Mouse (Mus musculus): ENCODE results near the gene Enpp3. TPM values are rescaled to one million over a fixed set of nuclear protein-coding genes. Genes with fewer than 3 reads are reported as not detected.

Enpp3 gene
- total and polyA plus RNA-seq, 3 experiments = 0.04 to 0.24 (median 0.08) TPM

- no peak overlapping the region for H3K4me3 ChIP-seq (replicated peaks in 1 of 3; ENCODE audit: low read depth in 2 of 3, low read length in 2 of 3, poor library complexity in 1 of 3)
- no peaks in the 10 kb centered on the region for H3K4me1 ChIP-seq (ENCODE audit: control insufficient read depth in 1 of 2, insufficient read depth in 2 of 2)
- no peaks in the 10 kb centered on the region for H3K27me3 ChIP-seq (replicated peaks)
- no peak for DNase-seq (ENCODE audit: extremely low read depth)
- no peak overlapping the region for H3K4me2 ChIP-seq (ENCODE audit: insufficient read depth, low read depth, poor library complexity, severe bottlenecking)
- dilution Hi-C loops (cut with MboI; ENCODE audit: extremely low pct_ligation_motif_present, extremely low pct_unique_long_range_greater_than_20kb, low sequenced_read_pairs) (no loop called here), in situ Hi-C loops (cut with MboI; ENCODE audit: low pct_ligation_motif_present, low pct_unique_long_range_greater_than_20kb, low sequenced_read_pairs) (no loop called here)
- no peaks in the 10 kb centered on the region for H3K9me3 ChIP-seq (replicated peaks; ENCODE audit: low read length)
- H3K9ac ChIP-seq (ENCODE audit: insufficient read depth, low read depth) = no peak overlapping the region
- H3K36me3 ChIP-seq (replicated peaks in 1 of 2; ENCODE audit: control insufficient read depth in 1 of 2, insufficient read depth in 1 of 2, low read length in 1 of 2) = no peaks in the 10 kb centered on the region
- TF ChIP-seq MAZ (IDR thresholded peaks at IDR 0.05; ENCODE audit: low read depth, low read length) = no peak
- no peak for TF ChIP-seq RCOR1 (conservative IDR thresholded peaks at IDR 0.05; ENCODE audit: low read depth, low read length)
- TF ChIP-seq MYC (IDR thresholded peaks at IDR 0.05; ENCODE audit: low read depth, low read length) = no peak
- no peak for TF ChIP-seq KAT2A (IDR thresholded peaks at IDR 0.05; ENCODE audit: insufficient replicate concordance, low read length)
- no peak for TF ChIP-seq MAX (IDR thresholded peaks at IDR 0.05; ENCODE audit: low read length)
- no peak for TF ChIP-seq POLR2A (IDR thresholded peaks at IDR 0.05; ENCODE audit: low read depth, low read length)
- no peak for TF ChIP-seq GABPA (IDR thresholded peaks at IDR 0.05; ENCODE audit: insufficient replicate concordance, low read depth, low read length)
- no peak for TF ChIP-seq ZNF384 (IDR thresholded peaks at IDR 0.05; ENCODE audit: low read depth, low read length)
- TF ChIP-seq USF2 (conservative IDR thresholded peaks at IDR 0.05; ENCODE audit: low read depth, low read length) = no peak
- TF ChIP-seq ETS1 (conservative IDR thresholded peaks at IDR 0.05; ENCODE audit: low read depth, low read length) = no peak
- TF ChIP-seq SMC3 (IDR thresholded peaks at IDR 0.05; ENCODE audit: low read depth, low read length) = no peak
- no peak for TF ChIP-seq NELFE (IDR thresholded peaks at IDR 0.05; ENCODE audit: low read depth, low read length)
- H3K79me2 ChIP-seq (replicated peaks; ENCODE audit: control insufficient read depth, extremely low read depth, insufficient read depth, poor library complexity, severe bottlenecking) = no peaks in the 10 kb centered on the region
- no peak overlapping the region for H3K27ac ChIP-seq (ENCODE audit: insufficient read depth, low read depth)
Observed at GRCm38 (mm10) chr10:24769496-24769895, 73.1 kb downstream of the Enpp3 start.

- H3K4me1 ChIP-seq (ENCODE audit: control insufficient read depth in 1 of 2, insufficient read depth in 2 of 2) = peaks cover 5 to 9% of the 10 kb centered on the region in 2 experiments
- DNase-seq (ENCODE audit: extremely low read depth) = no peak
- no peaks in the 10 kb centered on the region for H3K27me3 ChIP-seq (replicated peaks)
- dilution Hi-C loops (cut with MboI; ENCODE audit: extremely low pct_ligation_motif_present, extremely low pct_unique_long_range_greater_than_20kb, low sequenced_read_pairs) = no loop called here
- in situ Hi-C loops (cut with MboI; ENCODE audit: low pct_ligation_motif_present, low pct_unique_long_range_greater_than_20kb, low sequenced_read_pairs) = no loop called here
- TF ChIP-seq JUN (IDR thresholded peaks at IDR 0.05; ENCODE audit: insufficient read depth, low read depth, low read length) (no peak), NELFE (IDR thresholded peaks at IDR 0.05; ENCODE audit: low read depth, low read length) (no peak), JUND (conservative IDR thresholded peaks at IDR 0.05; ENCODE audit: low read depth, low read length) (no peak), POLR2A (IDR thresholded peaks at IDR 0.05; ENCODE audit: low read depth, low read length) (no peak), E2F4 (IDR thresholded peaks at IDR 0.05; ENCODE audit: insufficient replicate concordance, low read depth, low read length) (no peak), NRF1 (IDR thresholded peaks at IDR 0.05; ENCODE audit: low read depth, low read length) (no peak), CHD2 (IDR thresholded peaks at IDR 0.05; ENCODE audit: low read length) (no peak), BHLHE40 (IDR thresholded peaks at IDR 0.05; ENCODE audit: low read depth, low read length) (no peak), ZNF384 (IDR thresholded peaks at IDR 0.05; ENCODE audit: low read depth, low read length) (no peak), KAT2A (IDR thresholded peaks at IDR 0.05; ENCODE audit: insufficient replicate concordance, low read length) (no peak), ZMIZ1 (IDR thresholded peaks at IDR 0.05; ENCODE audit: low read depth, low read length) (no peak), MAFK (IDR thresholded peaks at IDR 0.05; ENCODE audit: insufficient replicate concordance, low read length) (no peak), USF1 (IDR thresholded peaks at IDR 0.05; ENCODE audit: low read depth, low read length) (no peak), USF2 (conservative IDR thresholded peaks at IDR 0.05; ENCODE audit: low read depth, low read length) (no peak), RCOR1 (conservative IDR thresholded peaks at IDR 0.05; ENCODE audit: low read depth, low read length) (no peak), HCFC1 (IDR thresholded peaks at IDR 0.05; ENCODE audit: low read depth, low read length) (no peak), UBTF (IDR thresholded peaks at IDR 0.05; ENCODE audit: low read depth, low read length) (no peak), SMC3 (IDR thresholded peaks at IDR 0.05; ENCODE audit: low read depth, low read length) (no peak), MYC (IDR thresholded peaks at IDR 0.05; ENCODE audit: low read depth, low read length) (no peak), PAX5 (IDR thresholded peaks at IDR 0.05; ENCODE audit: low read length) (no peak)
- no peak overlapping the region for H3K27ac ChIP-seq (ENCODE audit: insufficient read depth, low read depth)
- no peak overlapping the region for H3K9ac ChIP-seq (ENCODE audit: insufficient read depth, low read depth)
- H3K36me3 ChIP-seq (replicated peaks in 1 of 2; ENCODE audit: control insufficient read depth in 1 of 2, insufficient read depth in 1 of 2, low read length in 1 of 2) = no peaks in the 10 kb centered on the region
- H3K4me3 ChIP-seq (replicated peaks in 1 of 3; ENCODE audit: low read depth in 2 of 3, low read length in 2 of 3, poor library complexity in 1 of 3) = no peak overlapping the region
- H3K9me3 ChIP-seq (replicated peaks; ENCODE audit: low read length) = no peaks in the 10 kb centered on the region
- H3K79me2 ChIP-seq (replicated peaks; ENCODE audit: control insufficient read depth, extremely low read depth, insufficient read depth, poor library complexity, severe bottlenecking) = no peaks in the 10 kb centered on the region
- H3K4me2 ChIP-seq (ENCODE audit: insufficient read depth, low read depth, poor library complexity, severe bottlenecking) = no peak overlapping the region
Observed at GRCm38 (mm10) chr10:24767695-24768094, 74.9 kb downstream of the Enpp3 start.
